Mouse (Mus musculus): ENCODE results near the gene Strada. TPM values are rescaled to one million over a fixed set of nuclear protein-coding genes. Genes with fewer than 3 reads are reported as not detected.
"Not testable (repeated sequence)": the region's sequence is repeated elsewhere in the genome, so short reads cannot be mapped to it uniquely, and the experiment has no call there.

The Strada gene
- 18.2 and 21.7 TPM in 2 replicates for total RNA-seq (2017)

DNA sequence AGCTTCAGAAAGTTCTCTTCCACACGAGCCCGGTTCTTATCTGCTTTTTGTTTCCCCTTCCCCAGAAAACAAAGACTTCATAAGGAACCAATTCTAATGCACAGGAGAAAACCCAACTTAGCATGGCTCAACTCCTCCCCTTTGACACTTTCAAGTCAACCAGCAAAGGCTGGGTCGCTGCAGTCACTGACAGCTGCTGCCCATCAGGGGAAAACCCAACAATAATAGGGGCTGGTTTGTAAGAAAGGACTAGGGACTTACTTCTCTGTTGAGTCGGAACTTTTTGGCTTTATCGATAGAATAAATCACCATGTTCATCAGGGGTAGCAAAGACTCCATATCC is at the start of gene Strada:
Gene Strada, minus strand, starts transcription at position 46 of the 343 bp plus-strand sequence.
- ATAC-seq (replicated peaks in 1 of 2; ENCODE audit: insufficient read depth in 1 of 2, low FRiP score in 2 of 2, low TSS enrichment in 1 of 2, low read depth in 1 of 2, poor library complexity in 2 of 2, severe bottlenecking in 2 of 2), result 0 out of 4 replicates have a peak, but pooled peaks of 1 of the 2 experiments have one; percentile 41

DNA sequence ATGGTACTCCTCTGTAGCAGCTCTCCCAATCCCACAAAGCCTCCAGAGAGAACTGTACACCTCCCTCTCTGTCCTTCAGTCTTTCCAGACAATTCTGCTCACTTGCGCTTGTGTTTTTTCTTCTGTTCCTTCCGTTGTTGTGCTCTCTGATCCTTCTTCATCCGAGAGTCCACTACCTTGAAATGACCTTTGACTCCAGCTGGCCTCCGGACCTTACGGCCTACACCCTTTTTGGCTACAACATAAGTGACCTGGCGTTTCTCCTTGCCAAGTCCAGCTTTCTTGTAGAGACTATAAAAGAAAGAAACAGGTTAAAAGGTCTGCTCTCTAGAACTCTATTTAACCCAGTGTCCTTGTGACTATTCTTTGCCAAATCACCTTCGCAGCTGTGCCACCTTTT is 47.4 kb upstream of the Strada start:
- no peak for ATAC-seq (replicated peaks in 1 of 2; ENCODE audit: insufficient read depth in 1 of 2, low FRiP score in 2 of 2, low TSS enrichment in 1 of 2, low read depth in 1 of 2, poor library complexity in 2 of 2, severe bottlenecking in 2 of 2)

DNA sequence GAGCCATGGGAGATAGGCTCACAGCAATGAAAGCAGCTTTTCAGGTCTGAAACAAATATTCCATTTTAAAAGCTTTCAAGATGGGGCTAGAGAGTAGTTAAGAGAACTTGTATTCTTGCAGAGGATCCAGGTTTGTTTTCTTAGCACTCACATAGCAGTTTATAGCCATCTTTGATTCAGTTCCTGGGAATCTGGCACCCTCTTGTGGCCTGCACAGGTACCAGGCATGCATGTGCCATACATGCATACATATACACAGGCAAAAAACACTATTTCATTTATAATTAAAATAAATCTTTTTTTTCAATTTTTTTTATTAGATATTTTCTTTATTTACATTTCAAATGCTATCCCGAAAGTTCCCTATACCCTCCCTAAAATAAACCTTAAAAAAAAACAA is 44.9 kb upstream of the Strada start:
- ATAC-seq (replicated peaks in 1 of 2; ENCODE audit: insufficient read depth in 1 of 2, low FRiP score in 2 of 2, low TSS enrichment in 1 of 2, low read depth in 1 of 2, poor library complexity in 2 of 2, severe bottlenecking in 2 of 2), result no peak

DNA sequence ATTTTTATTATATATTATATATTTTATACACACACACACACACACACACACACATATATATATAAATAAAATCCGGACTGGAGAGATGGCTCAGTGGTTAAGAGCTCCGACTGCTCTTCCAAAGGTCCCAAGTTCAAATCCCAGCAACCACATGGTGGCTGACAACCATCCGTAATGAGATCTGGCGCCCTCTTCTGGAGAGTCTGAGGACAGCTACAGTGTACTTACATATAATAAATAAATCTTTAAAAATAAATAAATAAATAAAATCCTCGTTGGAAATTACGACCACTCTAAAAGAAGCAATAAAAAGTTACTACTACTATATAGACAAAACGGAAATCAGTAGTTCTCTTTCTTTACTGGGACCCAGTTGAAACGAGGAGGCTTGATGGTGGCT is 32.0 kb upstream of the Strada start:
- ATAC-seq (replicated peaks in 1 of 2; ENCODE audit: insufficient read depth in 1 of 2, low FRiP score in 2 of 2, low TSS enrichment in 1 of 2, low read depth in 1 of 2, poor library complexity in 2 of 2, severe bottlenecking in 2 of 2), result not testable (repeated sequence)

DNA sequence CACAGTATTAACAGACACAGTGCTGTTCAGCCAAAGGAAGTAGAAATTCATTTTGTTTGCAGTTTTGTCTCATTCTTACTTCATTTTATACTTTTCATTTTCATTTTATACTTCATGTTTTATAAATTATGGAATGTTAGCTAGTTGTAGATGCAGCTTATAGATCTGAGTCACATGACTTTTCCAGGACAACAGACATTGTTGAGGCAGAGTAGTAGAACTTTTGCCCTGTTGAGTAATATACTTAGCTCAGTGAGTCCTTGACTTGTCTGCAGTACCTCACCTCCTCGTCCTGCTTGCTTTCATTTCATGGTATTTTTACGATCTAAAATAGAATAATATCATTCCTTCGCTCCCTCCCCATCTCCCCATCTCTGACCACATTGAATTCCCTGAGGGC is 18.6 kb upstream of the Strada start:
- ATAC-seq (replicated peaks in 1 of 2; ENCODE audit: insufficient read depth in 1 of 2, low FRiP score in 2 of 2, low TSS enrichment in 1 of 2, low read depth in 1 of 2, poor library complexity in 2 of 2, severe bottlenecking in 2 of 2), result no peak

DNA sequence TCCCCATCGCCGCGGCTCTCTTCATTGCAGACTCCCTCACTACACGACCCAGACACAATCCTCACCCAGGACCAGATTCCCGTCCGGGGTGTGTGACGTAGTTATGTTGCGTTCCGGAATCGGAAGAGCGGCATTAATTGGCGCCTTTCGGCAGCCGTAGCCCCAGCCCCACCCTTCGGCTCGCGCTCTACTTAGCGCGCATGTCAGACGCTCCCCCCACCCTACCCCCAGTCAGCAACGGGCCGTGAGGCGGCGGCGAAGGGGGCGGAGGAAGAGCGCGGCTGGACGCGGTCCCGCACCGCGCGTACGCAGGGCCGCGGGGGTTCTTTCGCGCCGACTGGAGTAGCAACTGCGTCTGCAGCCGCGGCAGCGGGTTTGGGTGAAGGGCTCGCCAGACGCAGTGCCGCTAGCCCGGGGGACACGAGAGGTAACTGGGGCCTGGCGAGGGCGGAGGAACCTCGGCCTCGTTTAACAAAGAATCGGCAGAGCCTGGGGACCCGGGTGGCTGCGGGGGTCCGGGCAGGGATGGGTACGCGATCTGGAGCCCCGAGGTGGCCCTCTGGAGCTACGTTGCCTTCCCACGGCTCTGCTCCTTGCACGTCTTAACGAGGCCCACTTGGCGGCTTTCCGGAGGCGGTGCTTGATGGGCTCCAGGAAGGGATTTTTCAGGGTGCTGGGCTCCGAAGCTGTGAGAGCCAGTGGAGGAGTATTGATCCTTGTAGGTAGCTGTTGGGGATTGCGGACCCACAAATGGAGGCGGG is 14.9 kb upstream of the Strada start, which contains the start of gene Ddx42:
Gene Ddx42, plus strand, starts transcription at position 197 of the 761 bp plus-strand sequence.
- peak; percentile 84 to 85 for ATAC-seq (replicated peaks in 1 of 2; ENCODE audit: insufficient read depth in 1 of 2, low FRiP score in 2 of 2, low TSS enrichment in 1 of 2, low read depth in 1 of 2, poor library complexity in 2 of 2, severe bottlenecking in 2 of 2)

DNA sequence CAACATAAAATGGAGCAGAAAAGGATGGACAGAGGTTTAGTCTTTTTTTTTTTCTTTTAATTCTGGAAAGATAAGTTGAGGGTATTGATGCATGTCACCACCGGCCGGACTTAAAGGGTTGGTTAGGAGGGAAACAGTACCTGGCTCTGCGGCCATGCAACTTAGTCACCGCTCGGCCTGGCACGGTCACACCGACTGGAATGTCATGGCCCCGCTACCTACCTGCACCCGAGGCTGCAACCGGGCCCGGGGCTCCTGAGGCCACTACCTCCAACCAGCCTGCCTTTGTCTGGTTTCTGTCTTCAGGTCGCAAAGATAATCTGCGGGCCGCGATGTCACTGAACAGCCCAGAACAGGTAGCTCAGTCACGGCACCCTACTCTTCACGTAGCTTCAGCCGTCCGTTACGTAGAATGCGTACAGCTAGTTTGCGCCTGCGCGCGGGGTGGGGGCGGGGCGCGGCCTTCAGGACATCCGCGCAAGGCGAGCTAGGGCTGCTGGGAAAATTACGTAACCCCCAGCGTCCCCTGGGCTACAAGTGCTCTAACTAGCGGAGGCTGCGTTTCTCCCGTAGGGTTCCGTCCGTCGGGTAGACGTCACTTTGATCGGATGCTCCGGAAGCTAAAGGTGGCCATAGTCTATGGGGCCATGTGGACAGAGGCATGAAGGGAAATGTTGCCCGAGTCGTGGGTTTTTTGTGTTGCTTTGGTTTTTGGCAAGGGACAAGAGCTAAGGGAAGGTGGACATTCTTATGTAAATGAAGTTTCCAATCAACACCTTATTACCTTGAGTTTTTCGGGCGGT is 14.2 kb upstream of the Strada start, which contains the start of gene Ccdc47:
Gene Ccdc47, minus strand, starts transcription at position 418 of the 803 bp plus-strand sequence.
- ATAC-seq (replicated peaks in 1 of 2; ENCODE audit: insufficient read depth in 1 of 2, low FRiP score in 2 of 2, low TSS enrichment in 1 of 2, low read depth in 1 of 2, poor library complexity in 2 of 2, severe bottlenecking in 2 of 2), result peak; percentile 90 to 92

DNA sequence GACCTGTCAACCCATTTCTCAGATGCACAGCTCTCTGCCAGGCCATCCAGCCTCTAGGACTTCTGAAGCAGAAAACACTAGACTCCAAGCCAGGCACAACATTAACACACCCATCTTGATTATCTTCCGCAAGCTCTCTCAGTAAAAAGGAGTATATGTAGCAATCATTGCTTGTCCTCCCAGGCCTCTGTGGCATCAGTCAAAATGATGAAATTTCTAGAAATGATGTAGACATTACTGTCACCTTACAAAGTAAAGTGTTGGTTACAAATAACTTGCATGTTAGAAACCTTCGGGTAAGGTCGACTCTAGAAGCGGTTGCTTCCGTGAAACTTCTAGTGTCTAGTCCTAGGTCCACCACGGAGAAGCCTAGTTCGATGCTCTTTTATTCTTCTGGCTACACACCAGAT is 13.5 kb upstream of the Strada start:
- no peak for ATAC-seq (replicated peaks in 1 of 2; ENCODE audit: insufficient read depth in 1 of 2, low FRiP score in 2 of 2, low TSS enrichment in 1 of 2, low read depth in 1 of 2, poor library complexity in 2 of 2, severe bottlenecking in 2 of 2)

DNA sequence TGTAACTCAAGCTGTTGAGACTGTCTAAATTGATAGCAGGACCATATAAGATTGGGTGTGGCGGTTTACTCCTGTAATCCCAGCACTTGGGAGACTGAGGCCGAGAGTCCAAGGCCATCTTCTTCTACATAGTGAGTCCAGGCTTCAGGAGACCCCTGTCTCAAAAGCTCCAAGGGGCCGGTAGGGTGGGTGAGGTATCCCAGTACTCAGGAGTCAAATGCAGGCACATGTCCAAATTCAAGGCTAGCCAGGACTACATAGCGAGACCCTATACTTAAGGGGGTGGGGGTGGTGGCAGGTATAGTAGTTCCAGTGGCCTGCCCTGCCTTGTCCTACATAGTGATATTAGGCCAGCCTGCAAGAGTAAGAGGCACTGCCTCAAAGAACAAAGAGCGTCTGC is 12.9 kb upstream of the Strada start:
- ATAC-seq (replicated peaks in 1 of 2; ENCODE audit: insufficient read depth in 1 of 2, low FRiP score in 2 of 2, low TSS enrichment in 1 of 2, low read depth in 1 of 2, poor library complexity in 2 of 2, severe bottlenecking in 2 of 2), result no peak

DNA sequence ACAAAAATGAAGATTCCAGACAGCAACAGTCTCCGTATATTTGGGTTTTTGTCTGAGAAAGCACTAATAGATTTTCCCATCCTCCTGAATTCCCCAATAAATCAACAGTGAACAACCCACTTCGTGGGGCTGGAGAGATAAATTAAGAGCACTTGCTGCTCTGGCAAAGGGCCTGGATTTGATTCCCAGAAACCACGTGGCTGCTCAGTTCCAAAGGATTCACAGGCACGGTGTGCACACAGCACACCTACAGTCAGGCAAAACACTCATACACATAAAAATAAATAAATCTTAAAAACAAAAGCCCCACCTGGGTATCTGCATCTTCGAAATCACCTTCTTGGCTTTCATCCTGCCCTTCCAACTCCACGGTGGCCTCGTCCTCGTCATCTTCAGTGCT is 10.8 kb upstream of the Strada start:
- no peak for ATAC-seq (replicated peaks in 1 of 2; ENCODE audit: insufficient read depth in 1 of 2, low FRiP score in 2 of 2, low TSS enrichment in 1 of 2, low read depth in 1 of 2, poor library complexity in 2 of 2, severe bottlenecking in 2 of 2)

DNA sequence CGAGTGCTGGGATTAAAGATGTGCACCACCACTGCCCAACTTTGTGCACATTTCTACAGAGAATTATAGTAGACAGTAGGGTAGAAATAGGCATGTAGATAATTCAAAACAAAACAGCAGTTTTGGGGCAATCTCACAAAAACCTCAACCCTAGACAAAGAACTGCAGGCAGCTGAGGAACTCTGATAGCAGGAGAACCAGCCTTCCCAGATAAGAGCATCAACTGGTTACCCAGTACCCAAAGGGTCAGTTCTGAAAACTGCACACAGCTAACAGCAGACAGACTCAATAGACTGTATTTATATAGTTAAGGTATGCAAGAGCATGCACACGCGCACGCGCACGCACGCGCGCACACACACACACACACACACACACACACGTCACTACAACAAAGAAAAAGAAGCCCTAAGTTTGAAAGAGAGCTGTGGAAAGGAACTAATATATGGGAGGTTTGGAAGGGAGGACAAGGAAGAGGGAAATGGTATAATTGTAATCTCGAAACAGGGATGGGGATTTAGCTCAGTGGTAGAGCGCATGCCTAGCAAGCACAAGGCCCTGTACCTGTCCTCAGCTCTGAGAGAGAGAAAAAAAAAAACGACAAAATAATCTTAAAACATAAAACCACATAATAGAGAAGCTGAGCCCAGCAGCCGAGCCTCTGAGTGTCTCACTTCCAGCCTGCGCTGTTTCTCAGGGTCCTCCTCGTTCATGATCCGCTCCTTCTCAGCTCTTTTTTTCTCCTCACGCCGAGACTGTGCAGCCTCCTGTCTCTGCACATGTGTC is 438 bp downstream of the Strada start:
- 0 out of 4 replicates have a peak, but pooled peaks of 1 of the 2 experiments have one; percentile 20 for ATAC-seq (replicated peaks in 1 of 2; ENCODE audit: insufficient read depth in 1 of 2, low FRiP score in 2 of 2, low TSS enrichment in 1 of 2, low read depth in 1 of 2, poor library complexity in 2 of 2, severe bottlenecking in 2 of 2)

DNA sequence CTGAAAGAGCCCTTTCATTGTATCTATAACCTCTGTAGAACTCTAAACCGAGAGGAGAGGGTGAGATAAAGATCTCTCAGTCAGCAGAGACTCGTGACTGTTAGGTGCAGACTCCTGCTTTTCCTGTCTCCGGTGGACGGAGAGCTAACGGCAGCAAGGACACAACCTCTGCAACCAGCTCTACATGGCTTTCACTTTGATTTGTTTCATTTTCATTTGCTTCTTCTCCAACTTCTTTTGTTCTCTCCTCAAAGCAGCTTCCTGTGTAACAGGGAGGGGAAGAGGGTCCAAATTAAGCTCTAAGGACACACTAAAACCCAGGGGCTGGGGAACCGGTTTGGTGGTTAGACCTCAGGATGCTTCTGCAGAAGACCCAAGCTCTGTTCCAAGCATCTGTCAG is 1.2 kb downstream of the Strada start:
- peak in 1 of 2 experiments; percentile 29; a peak in 1 of 4 replicates for ATAC-seq (replicated peaks in 1 of 2; ENCODE audit: insufficient read depth in 1 of 2, low FRiP score in 2 of 2, low TSS enrichment in 1 of 2, low read depth in 1 of 2, poor library complexity in 2 of 2, severe bottlenecking in 2 of 2)

DNA sequence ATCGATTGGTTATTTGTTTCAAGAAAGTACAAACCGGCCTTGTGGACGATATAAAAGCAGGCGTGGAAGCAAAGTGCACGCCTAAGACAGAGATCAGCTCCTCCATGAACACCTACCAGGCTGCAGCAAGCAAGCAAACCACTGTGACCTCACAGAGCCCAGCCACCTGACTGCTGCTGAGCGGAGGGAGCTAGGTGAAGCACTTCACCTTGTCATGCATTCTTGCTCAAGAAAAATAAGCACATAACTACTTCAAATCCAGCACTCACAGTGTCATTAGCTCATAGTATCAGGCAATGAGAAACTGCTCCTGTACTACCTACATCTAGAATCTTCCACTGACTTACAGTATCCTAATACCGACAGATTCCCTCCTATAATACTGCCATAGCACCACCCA is 2.0 kb downstream of the Strada start:
- ATAC-seq (replicated peaks in 1 of 2; ENCODE audit: insufficient read depth in 1 of 2, low FRiP score in 2 of 2, low TSS enrichment in 1 of 2, low read depth in 1 of 2, poor library complexity in 2 of 2, severe bottlenecking in 2 of 2), result not testable (repeated sequence)

DNA sequence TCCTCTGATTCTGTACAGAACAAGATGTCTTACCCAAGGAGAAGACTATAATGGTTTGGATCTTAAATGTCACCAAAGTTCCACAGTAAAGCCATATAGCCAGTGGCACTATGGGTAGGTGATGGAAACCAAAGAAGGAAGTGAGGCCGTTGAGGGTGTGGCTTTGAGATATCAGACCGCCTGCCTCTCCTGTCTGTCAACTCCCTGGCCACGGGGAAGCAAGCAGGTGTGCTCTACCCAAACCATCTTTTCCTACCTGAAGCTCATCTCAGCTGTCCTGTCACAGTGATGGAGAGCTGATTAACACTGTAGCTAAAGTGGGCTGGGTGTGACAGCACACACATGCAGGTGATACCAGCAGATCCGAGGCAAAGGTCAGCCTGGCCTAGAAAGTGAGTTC is 3.7 kb downstream of the Strada start:
- no peak for ATAC-seq (replicated peaks in 1 of 2; ENCODE audit: insufficient read depth in 1 of 2, low FRiP score in 2 of 2, low TSS enrichment in 1 of 2, low read depth in 1 of 2, poor library complexity in 2 of 2, severe bottlenecking in 2 of 2)

DNA sequence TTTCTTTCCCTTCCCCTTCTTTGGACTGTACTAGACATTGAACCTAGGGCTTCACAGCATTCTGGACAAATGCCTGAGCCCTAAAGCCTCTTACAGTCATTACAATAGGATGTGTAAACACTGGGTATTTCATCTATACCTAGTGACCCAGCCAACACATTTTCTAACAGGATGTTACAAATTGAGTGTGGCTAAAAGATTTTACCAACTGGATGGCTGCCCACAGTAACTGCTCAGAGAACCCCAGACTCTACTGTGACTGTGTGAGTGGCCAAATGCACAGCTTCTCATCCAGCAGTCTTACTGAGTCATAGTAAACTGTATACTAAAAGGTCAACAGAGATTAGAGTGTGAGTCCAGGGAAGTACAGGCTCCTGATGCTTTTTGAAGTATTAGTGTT is 6.6 kb downstream of the Strada start:
- ATAC-seq (replicated peaks in 1 of 2; ENCODE audit: insufficient read depth in 1 of 2, low FRiP score in 2 of 2, low TSS enrichment in 1 of 2, low read depth in 1 of 2, poor library complexity in 2 of 2, severe bottlenecking in 2 of 2), result no peak

DNA sequence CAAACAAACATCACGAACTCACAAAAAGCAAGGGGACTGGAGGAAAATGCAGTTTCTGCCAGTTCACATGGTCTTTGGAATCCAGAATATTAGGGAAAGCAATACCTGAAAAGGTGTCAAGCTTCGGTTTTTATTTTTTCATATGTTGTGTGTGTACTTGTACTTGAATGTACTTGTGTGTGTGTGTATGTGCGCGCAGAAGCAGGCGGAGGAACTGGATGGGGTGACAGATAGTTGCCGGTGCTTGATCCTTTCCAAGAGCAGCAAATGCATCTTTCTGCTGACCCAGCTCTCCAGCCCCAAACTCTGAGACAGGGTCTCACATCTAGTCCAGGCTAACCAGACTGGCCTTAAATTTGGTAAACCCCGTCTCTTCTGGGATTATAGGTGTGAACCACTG is 7.1 kb downstream of the Strada start:
- no peak for ATAC-seq (replicated peaks in 1 of 2; ENCODE audit: insufficient read depth in 1 of 2, low FRiP score in 2 of 2, low TSS enrichment in 1 of 2, low read depth in 1 of 2, poor library complexity in 2 of 2, severe bottlenecking in 2 of 2)

DNA sequence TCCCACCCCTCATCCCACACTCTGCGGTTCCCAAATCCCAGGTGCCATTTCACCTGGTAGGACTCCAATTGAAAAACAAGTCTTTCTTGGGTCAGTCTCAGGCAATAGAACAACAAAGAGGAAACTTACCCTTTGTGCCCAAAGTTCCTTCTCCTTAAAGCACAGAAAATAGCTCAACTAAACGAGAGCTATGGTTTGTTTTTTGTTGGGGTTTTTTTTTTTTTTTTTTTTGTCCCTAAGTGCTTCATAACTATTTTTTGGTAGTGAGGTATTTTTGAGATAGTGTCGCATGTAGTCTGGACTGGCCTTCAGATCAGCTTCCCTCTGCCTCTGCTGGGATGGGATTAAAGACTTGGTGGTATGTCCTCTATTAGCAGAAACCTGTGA is 7.8 kb downstream of the Strada start:
- ATAC-seq (replicated peaks in 1 of 2; ENCODE audit: insufficient read depth in 1 of 2, low FRiP score in 2 of 2, low TSS enrichment in 1 of 2, low read depth in 1 of 2, poor library complexity in 2 of 2, severe bottlenecking in 2 of 2), result no peak

Data from hematopoietic stem cell, adult 5-6 weeks (primary cell).